Mouse (Mus musculus) midbrain, postnatal 0 days (tissue): ENCODE data around the gene Rab44. TPM values are rescaled to one million over a fixed set of nuclear protein-coding genes. Genes with fewer than 3 reads are reported as not detected.
"Not testable (repeated sequence)": the region's sequence is repeated elsewhere in the genome, so short reads cannot be mapped to it uniquely, and the experiment has no call there.

ENCODE experiments used
- ATAC-seq: fragments of 200-750 bp; cut with Nextera tagmentation; 2 replicates; pipeline ENCODE4 v1.8.0; 2017; ENCODE audit warnings: moderate number of reproducible peaks, mild to moderate bottlenecking, moderate TSS enrichment, moderate library complexity; ENCODE audit not compliant: low FRiP score
- DNase-seq: peaks from one replicate; pipeline ENCODE4 v3.0.0-alpha.2; 2015; ENCODE audit warnings: low spot score
- H3K27ac ChIP-seq: fragments of 300-500 bp; sonication (generic); 2 replicates; pipeline ENCODE4 v1.5.1; 2014; ENCODE audit warnings: low read depth, mild to moderate bottlenecking, low read length, mixed read lengths
- H3K27me3 ChIP-seq: fragments of 300-500 bp; sonication (generic); 2 replicates; pipeline ENCODE4 v1.6.1; 2014; ENCODE audit warnings: low read length, control low read depth, mixed read lengths; ENCODE audit not compliant: insufficient read depth
- H3K36me3 ChIP-seq: fragments of 300-500 bp; sonication (generic); 2 replicates; pipeline ENCODE4 v1.6.1; 2014; ENCODE audit warnings: low read length, control low read depth, mixed read lengths; ENCODE audit not compliant: insufficient read depth
- H3K4me1 ChIP-seq: fragments of 300-500 bp; sonication (generic); 2 replicates; pipeline ENCODE4 v1.6.1; 2014; ENCODE audit warnings: mild to moderate bottlenecking, control low read depth, antibody characterized with exemption, low read length, mixed read lengths; ENCODE audit not compliant: insufficient read depth
- H3K4me2 ChIP-seq: fragments of 300-500 bp; sonication (generic); 2 replicates; pipeline ENCODE4 v1.6.1; 2014; ENCODE audit warnings: low read depth, mild to moderate bottlenecking, low read length, mixed read lengths; ENCODE audit not compliant: poor library complexity, severe bottlenecking
- H3K4me3 ChIP-seq: fragments of 300-500 bp; sonication (generic); 2 replicates; pipeline ENCODE4 v1.5.1; 2014; ENCODE audit warnings: low read depth, mild to moderate bottlenecking, low read length, moderate library complexity
- H3K9ac ChIP-seq: fragments of 300-500 bp; sonication (generic); replicated peaks from 2 replicates; pipeline ENCODE4 v1.6.1; 2014; ENCODE audit warnings: mild to moderate bottlenecking, low read length, moderate library complexity, mixed read lengths; ENCODE audit not compliant: poor library complexity, severe bottlenecking
- H3K9me3 ChIP-seq: fragments of 300-500 bp; sonication (generic); 2 replicates; pipeline ENCODE4 v1.6.1; 2016; ENCODE audit warnings: low read length, control low read depth
- CTCF ChIP-seq: IDR thresholded peaks from 2 replicates; pipeline ENCODE4 v1.5.1; 2016; ENCODE audit warnings: antibody characterized with exemption, mild to moderate bottlenecking
- WGBS: fragments of 180-500 bp; shearing (Covaris S2); extraction: QIAGEN DNeasy Blood & Tissue Kit; methylation state at CpG from one replicate; pipeline ENCODE4 v1.1.7; 2014; 5-methylcytosine and 5-hydroxymethylcytosine counted together
- polyA plus RNA-seq: library from polyadenylated mRNA; unstranded; fragments of >200 nt; fragmentation: Nextera tagmentation; extraction: Ambion mirVana; gene quantifications from 2 replicates; pipeline ENCODE4 v1.2.1, GENCODE M21; 2015
- total RNA-seq: library from RNA; depleted of rRNA; stranded (reverse); fragments of >200 nt; gene quantifications from 2 replicates; pipeline ENCODE4 v1.2.3, GENCODE M21; 2014; rRNA removed

The Rab44 gene
- total RNA-seq (not detected in 2 replicates), polyA plus RNA-seq (not detected in 2 replicates)

- no peak for TF ChIP-seq CTCF
- H3K27me3 ChIP-seq: no peaks in the 10 kb centered on the region
- H3K4me3 ChIP-seq: no peak within 1 kb of the TSS
- H3K9me3 ChIP-seq: no peaks in the 10 kb centered on the region
- H3K4me2 ChIP-seq: no peak within 1 kb of the TSS
- no peak for ATAC-seq
- H3K9ac ChIP-seq: no peak within 1 kb of the TSS
- no peaks in the 10 kb centered on the region for H3K36me3 ChIP-seq
- no peak within 1 kb of the TSS for H3K27ac ChIP-seq
- no peak for DNase-seq
- 92% methylated on average over 13 of the region's 13 CpGs for WGBS
- H3K4me1 ChIP-seq: no peaks in the 10 kb centered on the region
Observed at GRCm38 (mm10) chr17:29113591-29114352, at the start of gene Rab44. Gene Rab44, plus strand, starts transcription at chr17:29114145.

- Histone ChIP-seq H3K4me1 (0 out of 2 replicates have a peak, but pooled peaks cover 2% of the 10 kb centered on the region), H3K9ac (no peak overlapping the region), H3K27ac (no peak overlapping the region), H3K4me2 (no peak overlapping the region), H3K36me3 (no peaks in the 10 kb centered on the region), H3K27me3 (no peaks in the 10 kb centered on the region), H3K4me3 (no peak overlapping the region), H3K9me3 (no peaks in the 10 kb centered on the region)
- 79% methylated on average over 21 of the region's 21 CpGs for WGBS
- ATAC-seq: no peak
- TF ChIP-seq CTCF: no peak
- no peak for DNase-seq
Observed at GRCm38 (mm10) chr17:29065245-29065940, 48.6 kb upstream of the Rab44 start.

GRCm38 (mm10) chr17:29065971-29066370 lies 48.0 kb upstream of the Rab44 start:
- no peak overlapping the region for H3K9ac ChIP-seq
- no peaks in the 10 kb centered on the region for H3K9me3 ChIP-seq
- no peak overlapping the region for H3K27ac ChIP-seq
- no peak overlapping the region for H3K4me2 ChIP-seq
- no peaks in the 10 kb centered on the region for H3K36me3 ChIP-seq
- DNase-seq: no peak
- no peaks in the 10 kb centered on the region for H3K27me3 ChIP-seq
- H3K4me1 ChIP-seq: 0 out of 2 replicates have a peak, but pooled peaks cover 2% of the 10 kb centered on the region
- no peak for ATAC-seq
- H3K4me3 ChIP-seq: no peak overlapping the region
- WGBS: 92% methylated on average over 3 of the region's 3 CpGs
- no peak for TF ChIP-seq CTCF

- not testable (repeated sequence) for H3K9ac ChIP-seq, H3K9me3 ChIP-seq, H3K27me3 ChIP-seq, DNase-seq, H3K4me2 ChIP-seq, H3K36me3 ChIP-seq, H3K4me3 ChIP-seq, H3K27ac ChIP-seq, H3K4me1 ChIP-seq, ATAC-seq
- WGBS: 88% methylated on average over 3 of the region's 3 CpGs
Observed at GRCm38 (mm10) chr17:29067416-29067815, 46.5 kb upstream of the Rab44 start.

- TF ChIP-seq CTCF: no peak
- H3K9me3 ChIP-seq: no peaks in the 10 kb centered on the region
- H3K9ac ChIP-seq: no peak overlapping the region
- DNase-seq (no peak), ATAC-seq (no peak)
- H3K4me3 ChIP-seq: no peak overlapping the region
- 51% methylated on average over 5 of the region's 5 CpGs for WGBS
- no peaks in the 10 kb centered on the region for H3K36me3 ChIP-seq
- no peak overlapping the region for H3K27ac ChIP-seq
- no peaks in the 10 kb centered on the region for H3K27me3 ChIP-seq
- H3K4me1 ChIP-seq: no peaks in the 10 kb centered on the region
- no peak overlapping the region for H3K4me2 ChIP-seq
Observed at GRCm38 (mm10) chr17:29067847-29068246, 46.1 kb upstream of the Rab44 start.

GRCm38 (mm10) chr17:29069063-29069462 lies 44.9 kb upstream of the Rab44 start:
- no peak overlapping the region for H3K4me2 ChIP-seq
- no peak overlapping the region for H3K27ac ChIP-seq
- no peaks in the 10 kb centered on the region for H3K27me3 ChIP-seq
- 83% methylated on average over 10 of the region's 10 CpGs for WGBS
- TF ChIP-seq CTCF: no peak
- H3K9ac ChIP-seq: no peak overlapping the region
- H3K4me1 ChIP-seq: no peaks in the 10 kb centered on the region
- H3K9me3 ChIP-seq: no peaks in the 10 kb centered on the region
- DNase-seq (no peak), ATAC-seq (no peak)
- H3K4me3 ChIP-seq: no peak overlapping the region
- no peaks in the 10 kb centered on the region for H3K36me3 ChIP-seq
